Mouse (Mus musculus): ENCODE measurements around the gene Tvp23a. TPM values are rescaled to one million over a fixed set of nuclear protein-coding genes. Genes with fewer than 3 reads are reported as not detected.

Gene Tvp23a
- 1 to 10 TPM; 1.4 to 1.7 TPM for polyA plus RNA-seq (2017; shearing (Covaris generic))

GRCm38 (mm10) chr16:10447264-10447594 lies at the start of gene Tvp23a:
Gene Tvp23a (minus strand): TSS chr16:10447362.
- ATAC-seq = no peak

DNA sequence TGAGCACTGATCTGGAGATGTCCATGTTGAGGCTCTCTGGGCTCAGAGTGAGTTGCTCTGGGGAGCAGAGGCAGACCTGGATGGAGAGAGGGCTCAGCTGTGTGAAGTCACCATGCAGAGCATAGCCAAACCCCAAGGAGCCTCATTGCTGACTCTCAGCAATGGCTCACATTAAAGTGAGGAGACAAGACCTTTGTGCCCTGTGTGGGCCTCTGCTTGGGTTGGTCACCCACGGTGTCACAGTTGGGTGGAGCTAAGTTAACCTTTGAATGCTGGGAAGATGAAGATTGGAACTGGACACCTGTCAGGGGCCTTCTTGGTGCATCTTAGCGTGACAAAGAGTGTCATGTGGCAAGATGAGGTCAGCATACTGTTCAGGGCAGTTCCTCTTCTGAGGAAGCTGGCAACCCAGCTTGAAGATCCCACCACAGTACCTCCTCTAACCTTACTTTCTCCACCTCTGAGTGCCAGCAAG lies 48.7 kb upstream of the Tvp23a start:
- ATAC-seq = no peak

DNA sequence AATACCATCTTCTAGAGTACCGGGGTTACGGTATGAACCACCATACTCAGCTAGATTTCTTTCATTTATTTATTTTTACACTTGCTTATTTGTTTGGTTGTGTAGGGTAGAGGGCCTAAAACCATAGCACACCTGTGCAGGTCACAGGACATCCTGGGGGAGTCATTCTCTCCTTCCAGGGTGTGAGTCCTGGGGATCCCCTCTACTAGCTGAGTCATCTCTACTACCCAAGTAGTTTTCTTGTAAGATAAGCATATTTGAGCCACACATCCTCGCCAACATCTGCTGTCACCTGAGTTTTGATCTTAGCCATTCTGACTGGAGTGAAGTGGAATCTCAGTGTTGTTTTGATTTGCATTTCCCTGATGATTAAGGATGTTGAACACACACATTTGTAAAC lies 45.4 kb upstream of the Tvp23a start:
- no peak for ATAC-seq

- no peak for ATAC-seq
Observed at GRCm38 (mm10) chr16:10491716-10492115, 44.6 kb upstream of the Tvp23a start.

DNA sequence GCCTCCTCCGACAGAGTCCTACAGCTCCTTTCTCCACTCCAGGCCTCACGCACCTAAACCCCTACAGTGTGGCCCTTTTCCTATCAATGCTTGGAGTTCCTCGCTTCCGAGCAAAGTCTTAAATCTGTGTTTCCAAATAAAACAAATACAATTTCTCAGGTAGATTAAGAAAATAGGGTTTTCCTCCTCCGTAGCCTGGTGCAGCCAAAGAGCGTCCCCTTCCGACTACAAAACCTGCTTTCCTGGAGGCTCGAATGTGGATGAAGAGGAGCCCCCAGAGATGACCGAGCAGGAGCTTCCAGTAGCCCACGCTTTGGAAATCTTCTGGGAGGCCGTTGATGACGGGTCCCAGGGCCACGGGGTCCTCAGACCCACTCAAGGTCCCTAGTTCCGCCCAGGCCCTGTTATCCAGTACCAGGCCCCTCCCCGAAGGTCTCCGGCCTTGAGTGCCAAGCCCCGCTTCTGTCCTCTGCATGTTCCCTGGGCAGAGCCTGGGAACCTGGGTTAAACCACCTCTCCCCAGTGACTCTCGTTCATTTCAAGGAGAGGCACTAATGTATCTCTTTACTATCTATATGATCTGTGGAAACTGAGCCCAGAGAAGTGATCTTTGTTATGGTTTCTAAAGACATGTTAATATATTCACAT lies 43.5 kb upstream of the Tvp23a start:
- no peak for ATAC-seq

- no peak for ATAC-seq
Observed at GRCm38 (mm10) chr16:10489904-10490457, 42.8 kb upstream of the Tvp23a start.

DNA sequence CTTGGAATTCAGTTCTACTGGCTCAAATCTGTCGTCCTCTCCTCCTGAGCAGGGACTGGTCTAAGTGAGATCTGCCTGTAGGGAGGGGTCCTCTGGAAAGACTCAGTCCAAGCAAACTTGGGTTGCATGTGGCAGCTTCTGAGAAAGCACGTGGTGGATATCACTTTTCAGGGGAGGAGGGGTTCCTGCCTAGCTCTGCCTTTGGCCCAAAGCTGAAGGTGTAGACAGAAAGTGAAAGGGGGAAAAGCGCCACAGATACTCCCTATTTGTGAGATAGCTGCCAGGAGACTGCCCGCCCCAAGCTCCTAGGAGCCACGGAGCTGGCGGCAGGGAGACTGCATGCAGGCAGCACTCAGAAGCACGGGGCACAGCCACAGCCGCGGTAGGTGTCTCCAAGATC lies 42.3 kb upstream of the Tvp23a start:
- ATAC-seq = peak; percentile 41

DNA sequence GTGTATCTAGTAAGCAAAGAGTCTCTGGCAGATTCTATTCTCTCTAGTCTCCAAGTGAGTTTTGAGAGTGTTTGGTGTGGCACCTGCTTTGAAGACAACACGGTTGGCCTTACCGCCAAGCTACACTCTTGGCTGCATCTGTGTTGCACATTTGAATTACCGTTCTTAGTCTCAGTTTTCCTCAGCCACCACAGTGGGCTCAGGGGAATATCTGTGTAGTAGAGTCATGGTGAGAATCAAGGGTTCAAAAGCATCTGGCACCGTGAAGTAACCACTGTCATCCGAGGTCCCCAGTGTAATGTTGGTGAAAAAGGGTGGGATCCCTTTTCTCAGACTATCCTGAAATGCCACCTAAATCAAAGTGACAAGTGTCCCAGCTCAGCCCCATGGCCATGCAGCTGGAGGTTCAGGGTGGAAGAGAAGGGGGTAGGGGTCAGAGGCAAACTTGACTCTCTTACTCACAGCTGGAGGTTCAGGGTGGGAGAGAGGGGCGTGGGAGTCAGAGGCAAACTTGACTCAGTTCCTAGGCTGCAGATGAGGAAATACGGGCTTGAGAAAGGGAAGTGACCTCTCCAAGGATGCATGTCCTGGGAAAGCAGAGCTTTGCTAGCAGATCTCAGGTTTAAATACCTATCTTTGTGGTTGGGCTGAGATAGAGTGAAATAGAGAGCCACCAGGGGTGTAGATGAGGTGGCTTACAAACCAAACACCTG lies 41.8 kb upstream of the Tvp23a start:
- no peak for ATAC-seq

GRCm38 (mm10) chr16:10487895-10488493 lies 40.8 kb upstream of the Tvp23a start:
- no peak for ATAC-seq

DNA sequence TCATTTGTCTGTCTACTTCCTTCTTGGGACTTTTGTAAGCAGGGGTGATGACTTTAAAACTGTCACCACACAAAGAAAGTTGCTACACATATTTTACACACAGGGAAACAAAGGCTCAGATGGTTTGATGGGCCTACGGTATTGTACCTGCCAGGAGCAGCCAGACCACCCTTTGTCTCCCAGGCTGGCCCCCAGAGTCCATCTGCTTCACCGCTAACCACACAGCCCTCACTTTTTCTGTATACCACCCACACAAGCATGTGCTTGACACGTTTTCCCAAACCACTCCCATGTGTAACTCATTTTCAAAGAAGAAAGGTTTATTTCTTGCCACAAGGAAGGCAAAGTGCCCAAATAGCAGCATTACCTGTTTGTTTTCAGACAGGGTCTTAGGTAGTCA lies 39.8 kb upstream of the Tvp23a start:
- no peak for ATAC-seq

DNA sequence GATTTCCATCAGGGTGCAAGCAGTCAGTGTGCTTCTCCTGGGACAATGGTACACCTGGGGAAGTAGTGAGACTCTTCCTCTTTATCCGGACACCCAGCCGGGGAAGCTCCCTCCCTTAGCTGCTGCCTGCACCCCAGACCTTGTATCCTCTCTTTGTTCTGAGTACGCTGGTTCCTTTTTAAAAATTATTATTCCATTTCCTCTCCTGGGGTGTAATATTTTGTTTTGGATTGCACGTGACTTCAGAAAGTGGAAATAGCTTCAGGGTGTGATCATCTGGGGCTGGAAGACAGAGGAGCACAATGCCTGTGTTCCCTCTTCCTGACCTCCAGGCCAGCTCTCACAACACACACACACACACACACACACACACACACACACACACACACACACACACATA lies 35.2 kb upstream of the Tvp23a start:
- ATAC-seq = no peak

DNA sequence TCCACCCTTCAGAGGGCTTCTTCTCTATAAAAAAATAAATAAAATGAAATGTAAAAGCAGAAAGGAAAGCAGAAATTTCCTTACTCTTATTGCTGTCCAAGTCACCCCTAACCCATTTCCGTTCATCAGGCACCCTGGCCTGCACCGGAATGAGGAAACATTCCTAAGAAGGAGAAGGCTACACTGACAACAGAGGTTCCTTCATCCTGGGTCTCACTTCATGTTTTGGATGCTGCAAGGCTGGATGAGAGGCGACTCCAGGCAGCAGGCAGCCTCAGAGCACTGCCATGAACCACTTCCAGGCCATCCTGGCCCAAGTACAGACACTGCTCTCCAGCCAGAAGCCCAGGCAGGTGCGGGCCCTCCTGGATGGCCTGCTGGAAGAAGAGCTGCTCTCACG lies 32.7 kb upstream of the Tvp23a start, which contains the start of gene Ciita:
TSS of gene Ciita (plus strand) at position 203 of the 400 bp plus-strand sequence.
- ATAC-seq = no peak

DNA sequence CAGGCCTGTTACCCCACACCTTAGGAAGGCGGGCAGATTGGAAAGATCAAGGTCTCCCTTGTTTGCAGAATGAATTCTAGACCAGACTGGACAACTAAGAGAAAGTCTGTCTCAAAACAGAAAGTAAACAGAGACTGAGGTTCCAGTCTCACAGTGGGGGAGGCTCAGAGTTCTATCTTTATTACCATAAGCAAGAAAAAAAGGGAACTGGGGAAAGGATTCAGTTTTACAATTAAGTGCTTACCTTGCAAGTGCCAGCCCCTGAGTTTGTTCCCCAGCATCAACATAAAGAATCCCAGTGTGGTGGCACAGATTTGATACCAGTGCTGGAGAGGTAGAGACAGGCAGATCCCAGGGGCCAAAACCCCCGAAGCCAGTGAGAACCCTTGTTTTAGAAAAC lies 28.8 kb upstream of the Tvp23a start:
- no peak for ATAC-seq

GRCm38 (mm10) chr16:10474956-10475355 lies 27.8 kb upstream of the Tvp23a start:
- ATAC-seq = no peak

GRCm38 (mm10) chr16:10471950-10472349 lies 24.8 kb upstream of the Tvp23a start:
- ATAC-seq = no peak

DNA sequence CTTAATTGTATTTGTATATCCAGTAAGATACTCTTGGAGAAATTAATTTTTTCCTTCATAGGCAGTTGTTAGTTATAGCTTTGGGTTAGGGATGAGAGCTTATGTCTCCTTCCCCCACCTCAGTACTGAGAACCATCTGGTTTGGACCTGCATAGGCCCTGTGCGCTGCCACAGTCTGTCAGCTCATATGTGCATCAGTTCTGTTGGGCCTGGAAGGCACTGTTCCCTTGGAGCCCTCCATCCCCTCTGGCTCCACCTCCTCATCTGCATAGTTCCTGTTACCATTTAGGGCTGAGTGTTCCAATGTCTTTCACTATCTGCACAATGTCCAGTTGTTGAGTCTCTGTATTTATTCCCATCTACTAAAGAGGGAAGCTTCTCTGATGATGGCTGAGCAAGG lies 21.0 kb upstream of the Tvp23a start:
- no peak for ATAC-seq

- ATAC-seq = no peak
Observed at GRCm38 (mm10) chr16:10467391-10468107, 20.4 kb upstream of the Tvp23a start.

- ATAC-seq = no peak
Observed at GRCm38 (mm10) chr16:10465011-10465681, 18.0 kb upstream of the Tvp23a start.

DNA sequence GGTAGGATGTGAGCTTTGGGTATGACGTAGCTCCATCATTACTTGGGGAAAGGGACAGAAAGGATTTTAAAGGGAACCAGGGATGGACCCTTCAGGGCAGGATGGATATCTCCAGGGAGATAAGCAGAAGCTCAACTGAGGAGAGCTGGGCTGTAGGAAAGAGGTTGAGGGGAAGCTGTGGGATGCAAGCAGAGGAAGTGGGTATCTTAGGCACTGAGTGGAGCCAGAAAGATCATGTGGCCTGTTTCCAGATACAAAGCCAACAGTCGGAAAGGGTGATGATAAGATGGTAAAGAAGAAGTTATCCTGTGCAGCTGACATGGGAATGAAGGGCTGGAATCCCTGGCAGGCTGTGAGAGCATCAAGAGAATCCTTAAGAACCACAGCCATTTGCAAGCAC lies 14.0 kb upstream of the Tvp23a start:
- ATAC-seq = no peak

GRCm38 (mm10) chr16:10460188-10460587 lies 13.0 kb upstream of the Tvp23a start:
- ATAC-seq = no peak

DNA sequence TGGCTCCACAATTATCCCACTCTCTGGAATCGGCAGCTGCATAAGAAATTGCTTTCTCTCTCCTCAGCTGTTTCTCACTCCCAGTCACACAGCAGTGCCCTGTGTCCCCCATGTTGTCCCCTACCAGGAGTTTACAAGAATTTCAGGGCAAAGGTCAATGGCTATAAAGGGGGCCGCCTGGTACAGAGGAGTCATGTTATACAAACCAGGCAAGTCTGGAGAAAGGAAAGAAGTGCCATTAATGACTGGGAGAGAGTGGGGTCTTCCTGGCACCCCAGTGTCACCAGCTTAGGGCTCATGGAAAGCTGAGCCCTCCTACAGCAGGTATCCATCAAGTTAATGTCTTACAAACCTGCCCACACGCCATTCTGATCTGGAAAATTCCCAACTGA lies 7.4 kb upstream of the Tvp23a start:
- ATAC-seq = no peak

GRCm38 (mm10) chr16:10453872-10454582 lies 6.9 kb upstream of the Tvp23a start:
- no peak for ATAC-seq

Measured in CD4-positive, CD25-positive, alpha-beta regulatory T cell, adult 4 months (primary cell).